Mouse (Mus musculus) myocyte (in vitro differentiated cells): Measurements from ENCODE around the gene Gm26938.

Experiments used
- CEBPB ChIP-seq: IDR thresholded peaks from 2 replicates; pipeline ENCODE4 v1.6.1; 2011; ENCODE audit warnings: mild to moderate bottlenecking, moderate library complexity; ENCODE audit not compliant: poor library complexity, insufficient read depth, severe bottlenecking
- MAX ChIP-seq: IDR thresholded peaks from one replicate; pipeline ENCODE4 v1.6.1; 2011; ENCODE audit warnings: low read depth, mild to moderate bottlenecking, control low read depth
- MYOD1 ChIP-seq, 3 experiments: IDR thresholded peaks; one replicate each; pipeline ENCODE4 v1.6.1; 2011; ENCODE audit warnings: control low read depth in 2 of 3, low read depth in 2 of 3, mild to moderate bottlenecking in 2 of 3, moderate library complexity in 1 of 3; ENCODE audit not compliant: insufficient read length in 2 of 3, control insufficient read depth in 1 of 3
- MYOG ChIP-seq, 3 experiments: IDR thresholded peaks; one replicate each; pipeline ENCODE4 v1.6.1; 2011; ENCODE audit warnings: control low read depth in 2 of 3, low read depth in 2 of 3, mild to moderate bottlenecking in 2 of 3; ENCODE audit not compliant: insufficient read length in 2 of 3, control insufficient read depth in 1 of 3, insufficient read depth in 1 of 3
- POLR2A ChIP-seq: IDR thresholded peaks from one replicate; pipeline ENCODE4 v1.6.1; 2011; ENCODE audit warnings: low read depth, mild to moderate bottlenecking, control low read depth, moderate library complexity; ENCODE audit not compliant: insufficient read length
- POLR2AphosphoS2 ChIP-seq: IDR thresholded peaks from one replicate; pipeline ENCODE4 v1.6.1; 2011; ENCODE audit warnings: low read depth, control low read depth; ENCODE audit not compliant: insufficient read length
- REST ChIP-seq: IDR thresholded peaks from one replicate; pipeline ENCODE4 v1.6.1; 2011; ENCODE audit warnings: mild to moderate bottlenecking, control low read depth, moderate library complexity; ENCODE audit not compliant: insufficient read depth, insufficient read length
- TCF12 ChIP-seq: IDR thresholded peaks from one replicate; pipeline ENCODE4 v1.6.1; 2011; ENCODE audit warnings: mild to moderate bottlenecking, control low read depth; ENCODE audit not compliant: poor library complexity, insufficient read depth, severe bottlenecking
- TCF3 ChIP-seq: IDR thresholded peaks from one replicate; pipeline ENCODE4 v1.6.1; 2011; ENCODE audit warnings: low read depth, control low read depth; ENCODE audit not compliant: insufficient read length

DNA sequence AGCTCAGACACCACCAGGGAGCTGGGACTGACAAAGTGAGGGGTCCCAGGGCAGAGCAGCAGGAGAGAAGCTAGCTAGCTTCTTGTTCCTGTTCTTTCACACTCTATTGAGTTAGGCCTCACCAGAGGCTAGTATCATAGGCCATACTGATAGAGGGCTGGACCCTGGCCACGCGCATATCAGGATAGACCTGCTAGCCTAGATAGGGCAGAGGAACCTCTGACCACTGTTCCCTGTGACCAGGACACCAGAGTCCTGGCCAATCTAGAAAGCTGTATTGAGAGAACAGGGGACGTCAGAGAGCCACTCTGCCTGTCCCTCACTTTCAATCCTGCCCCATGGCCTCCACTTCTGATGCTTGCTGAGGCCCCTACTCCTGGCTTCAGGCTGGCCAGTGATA lies 8.2 kb downstream of the Gm26938 start:
- no peak for TF ChIP-seq POLR2A
- no peak for TF ChIP-seq TCF12
- TF ChIP-seq MYOD1 (IDR thresholded peaks at IDR 0.05; ENCODE audit: control insufficient read depth in 1 of 3, insufficient read length in 2 of 3, low read depth in 2 of 3) = no peak
- no peak for TF ChIP-seq TCF3
- no peak for TF ChIP-seq CEBPB
- no peak for TF ChIP-seq REST
- no peak for TF ChIP-seq MYOG (IDR thresholded peaks at IDR 0.05; ENCODE audit: control insufficient read depth in 1 of 3, insufficient read depth in 1 of 3, insufficient read length in 2 of 3, low read depth in 2 of 3)
- TF ChIP-seq POLR2AphosphoS2 = no peak
- no peak for TF ChIP-seq MAX
